Mouse (Mus musculus) heart, adult 2 months (tissue): ENCODE results near the gene Cadm2.

Source experiments
- CTCF ChIP-seq: fragments of 200-600 bp; IDR thresholded peaks from 2 replicates; pipeline ENCODE4 v1.8.1; 2022; ENCODE audit warnings: antibody characterized with exemption, mild to moderate bottlenecking, moderate library complexity
- EP300 ChIP-seq: fragments of 200-500 bp; IDR thresholded peaks from 2 replicates; pipeline ENCODE4 v1.6.1; 2011; ENCODE audit warnings: low read depth, low read length, control low read depth; ENCODE audit not compliant: insufficient read depth
- POLR2A ChIP-seq: fragments of 200-500 bp; IDR thresholded peaks from 2 replicates; pipeline ENCODE4 v1.6.1; 2011; ENCODE audit warnings: mild to moderate bottlenecking, low read depth, low read length, control low read depth; ENCODE audit not compliant: insufficient read depth

GRCm38 (mm10) chr16:67608499-67608898 lies 12.2 kb downstream of the Cadm2 start:
- no peak for TF ChIP-seq POLR2A
- no peak for TF ChIP-seq CTCF
- no peak for TF ChIP-seq EP300
